Mouse (Mus musculus) hindbrain, embryonic 11.5 days (tissue): ENCODE measurements at regions not wholly inside any gene's neighbourhood (a gene's known extent, or its start where the extent isn't known, plus 50 kb on each side); places are given as distances from the start of the nearest gene placed in this dataset.

ENCODE experiments used
- ATAC-seq: fragments of 200-750 bp; cut with Nextera tagmentation; 2 replicates; pipeline ENCODE4 v1.8.0; 2017; ENCODE audit warnings: mild to moderate bottlenecking, moderate TSS enrichment, moderate library complexity; ENCODE audit not compliant: low FRiP score
- DNase-seq: peaks from one replicate; pipeline ENCODE4 v3.0.0-alpha.2; 2015; ENCODE audit warnings: low spot score
- H3K27ac ChIP-seq: fragments of 300-500 bp; sonication (generic); 2 replicates; pipeline ENCODE4 v1.5.1; 2014; ENCODE audit warnings: mild to moderate bottlenecking, low read depth, low read length
- H3K27me3 ChIP-seq: fragments of 300-500 bp; sonication (generic); 2 replicates; pipeline ENCODE4 v1.6.1; 2014; ENCODE audit warnings: mild to moderate bottlenecking, low read length, moderate library complexity, mixed read lengths; ENCODE audit not compliant: control insufficient read depth, insufficient read depth
- H3K36me3 ChIP-seq: fragments of 300-500 bp; sonication (generic); 2 replicates; pipeline ENCODE4 v1.6.1; 2014; ENCODE audit warnings: mild to moderate bottlenecking, low read length, moderate library complexity, mixed read lengths; ENCODE audit not compliant: control insufficient read depth, insufficient read depth
- H3K4me1 ChIP-seq: fragments of 300-500 bp; sonication (generic); replicated peaks from 2 replicates; pipeline ENCODE4 v1.6.1; 2014; ENCODE audit warnings: low read length, mixed read lengths; ENCODE audit not compliant: control insufficient read depth, insufficient read depth
- H3K4me2 ChIP-seq: fragments of 300-500 bp; sonication (generic); replicated peaks from 2 replicates; pipeline ENCODE4 v1.6.1; 2014; ENCODE audit warnings: mild to moderate bottlenecking, low read depth, low read length
- H3K4me3 ChIP-seq: fragments of 300-500 bp; sonication (generic); 2 replicates; pipeline ENCODE4 v1.5.1; 2014; ENCODE audit warnings: low read depth, low read length
- H3K9ac ChIP-seq: fragments of 300-500 bp; sonication (generic); 2 replicates; pipeline ENCODE4 v1.6.1; 2014; ENCODE audit warnings: low read depth, low read length
- H3K9me3 ChIP-seq: fragments of 300-500 bp; sonication (generic); 2 replicates; pipeline ENCODE4 v1.6.1; 2016; ENCODE audit warnings: low read length; ENCODE audit not compliant: control insufficient read depth
- WGBS: fragments of 180-500 bp; shearing (Covaris S2); extraction: QIAGEN DNeasy Blood & Tissue Kit; methylation state at CpG from one replicate; pipeline ENCODE4 v1.1.7; 2014; 5-methylcytosine and 5-hydroxymethylcytosine counted together

- no peak overlapping the region for H3K27ac ChIP-seq
- no peak overlapping the region for H3K4me3 ChIP-seq
- no peaks in the 10 kb centered on the region for H3K27me3 ChIP-seq
- H3K9me3 ChIP-seq = no peaks in the 10 kb centered on the region
- ATAC-seq (no peak), DNase-seq (no peak)
- H3K4me2 ChIP-seq = no peak overlapping the region
- no peak overlapping the region for H3K9ac ChIP-seq
- 26% methylated on average over 1 of the region's 1 CpGs for WGBS
- no peaks in the 10 kb centered on the region for H3K4me1 ChIP-seq
- H3K36me3 ChIP-seq = no peaks in the 10 kb centered on the region
Measured at GRCm38 (mm10) chr12:9655794-9656193, 85.9 kb downstream of the Osr1 start.

- Histone ChIP-seq H3K4me2 (no peak overlapping the region), H3K9ac (no peak overlapping the region), H3K36me3 (no peaks in the 10 kb centered on the region), H3K4me3 (no peak overlapping the region), H3K27ac (no peak overlapping the region), H3K4me1 (no peaks in the 10 kb centered on the region), H3K9me3 (no peaks in the 10 kb centered on the region), H3K27me3 (no peaks in the 10 kb centered on the region)
- 78% methylated on average over 3 of the region's 3 CpGs for WGBS
- ATAC-seq (no peak), DNase-seq (no peak)
Measured at GRCm38 (mm10) chr12:9656324-9656723, 86.4 kb downstream of the Osr1 start.

- no peak overlapping the region for H3K4me2 ChIP-seq
- 68% methylated on average over 8 of the region's 8 CpGs for WGBS
- no peaks in the 10 kb centered on the region for H3K36me3 ChIP-seq
- no peaks in the 10 kb centered on the region for H3K9me3 ChIP-seq
- no peaks in the 10 kb centered on the region for H3K27me3 ChIP-seq
- ATAC-seq (no peak), DNase-seq (no peak)
- H3K4me1 ChIP-seq = no peaks in the 10 kb centered on the region
- H3K9ac ChIP-seq = no peak overlapping the region
- H3K27ac ChIP-seq = no peak overlapping the region
- no peak overlapping the region for H3K4me3 ChIP-seq
Measured at GRCm38 (mm10) chr12:9657199-9657766, 87.4 kb downstream of the Osr1 start.

- Histone ChIP-seq H3K4me1 (no peaks in the 10 kb centered on the region), H3K9ac (no peak overlapping the region), H3K9me3 (no peaks in the 10 kb centered on the region), H3K27me3 (no peaks in the 10 kb centered on the region), H3K4me2 (no peak overlapping the region), H3K36me3 (no peaks in the 10 kb centered on the region), H3K4me3 (no peak overlapping the region), H3K27ac (no peak overlapping the region)
- DNase-seq (no peak), ATAC-seq (no peak)
- 67% methylated on average over 8 of the region's 8 CpGs for WGBS
Measured at GRCm38 (mm10) chr12:9657793-9658192, 87.9 kb downstream of the Osr1 start.

- Histone ChIP-seq H3K27me3 (no peaks in the 10 kb centered on the region), H3K9ac (no peak overlapping the region), H3K4me2 (no peak overlapping the region), H3K9me3 (no peaks in the 10 kb centered on the region), H3K27ac (no peak overlapping the region), H3K4me3 (no peak overlapping the region), H3K36me3 (no peaks in the 10 kb centered on the region), H3K4me1 (no peaks in the 10 kb centered on the region)
- DNase-seq (no peak), ATAC-seq (no peak)
- WGBS = 53% methylated on average over 1 of the region's 1 CpGs
Measured at GRCm38 (mm10) chr12:9660299-9660698, 90.4 kb downstream of the Osr1 start.

GRCm38 (mm10) chr12:9688776-9689175 is 118.9 kb downstream of the Osr1 start:
- H3K9me3 ChIP-seq = no peaks in the 10 kb centered on the region
- no peak overlapping the region for H3K4me3 ChIP-seq
- ATAC-seq (no peak), DNase-seq (no peak)
- H3K4me1 ChIP-seq = no peaks in the 10 kb centered on the region
- H3K4me2 ChIP-seq = no peak overlapping the region
- H3K9ac ChIP-seq = no peak overlapping the region
- no peak overlapping the region for H3K27ac ChIP-seq
- H3K36me3 ChIP-seq = no peaks in the 10 kb centered on the region
- no peaks in the 10 kb centered on the region for H3K27me3 ChIP-seq

- H3K9me3 ChIP-seq = no peaks in the 10 kb centered on the region
- H3K27ac ChIP-seq = no peak overlapping the region
- no peak overlapping the region for H3K9ac ChIP-seq
- H3K27me3 ChIP-seq = no peaks in the 10 kb centered on the region
- no peaks in the 10 kb centered on the region for H3K4me1 ChIP-seq
- no peaks in the 10 kb centered on the region for H3K36me3 ChIP-seq
- H3K4me2 ChIP-seq = no peak overlapping the region
- H3K4me3 ChIP-seq = no peak overlapping the region
- no peak for DNase-seq
- no peak for ATAC-seq
- WGBS = 92% methylated on average over 4 of the region's 4 CpGs
Measured at GRCm38 (mm10) chr12:9689541-9689940, 119.6 kb downstream of the Osr1 start.

GRCm38 (mm10) chr12:9732921-9733320 is 163.0 kb downstream of the Osr1 start:
- no peaks in the 10 kb centered on the region for H3K27me3 ChIP-seq

GRCm38 (mm10) chr12:9744709-9745395 is 174.9 kb downstream of the Osr1 start:
- ATAC-seq = no peak
- WGBS = 79% methylated on average over 6 of the region's 6 CpGs
- no peaks in the 10 kb centered on the region for H3K4me1 ChIP-seq

More at GRCm38 (mm10) chr12:9732921-9733320, 163.0 kb downstream of the Osr1 start:
- ATAC-seq (no peak), DNase-seq (no peak)
- no peak overlapping the region for H3K4me2 ChIP-seq
- H3K4me3 ChIP-seq = no peak overlapping the region
- H3K9ac ChIP-seq = no peak overlapping the region
- WGBS = 73% methylated on average over 1 of the region's 1 CpGs
- no peak overlapping the region for H3K27ac ChIP-seq
- H3K9me3 ChIP-seq = no peaks in the 10 kb centered on the region
- H3K4me1 ChIP-seq = no peaks in the 10 kb centered on the region
- H3K36me3 ChIP-seq = no peaks in the 10 kb centered on the region

More at GRCm38 (mm10) chr12:9744709-9745395, 174.9 kb downstream of the Osr1 start:
- DNase-seq = no peak
- no peak overlapping the region for H3K27ac ChIP-seq
- no peak overlapping the region for H3K9ac ChIP-seq
- H3K4me3 ChIP-seq = no peak overlapping the region
- H3K9me3 ChIP-seq = no peaks in the 10 kb centered on the region
- H3K36me3 ChIP-seq = no peaks in the 10 kb centered on the region
- H3K4me2 ChIP-seq = no peak overlapping the region
- no peaks in the 10 kb centered on the region for H3K27me3 ChIP-seq
